ENCODE assay signal across 12 mouse cellular contexts in genomic region chr2:170031226-170031625, GRCm38 (mm10).
"Had no signal": no experiment of that assay in that cellular context is flagged by ENCODE, and none has a peak within 500 bp of the region (broad histone marks: within the 10 kb centered on the region; RNA-seq: fewer than 3 reads in every experiment).

No protein-coding gene starts in this region.

- H3K4me3 ChIP-seq: kidney, embryonic 15.5 days; midbrain, embryonic 13.5 days had no signal

- H3K4me2 ChIP-seq: kidney, embryonic 15.5 days; midbrain, embryonic 13.5 days had no signal

- H3K27ac ChIP-seq: liver, embryonic 14.5 days; midbrain, embryonic 13.5 days; stomach, postnatal 0 days had no signal

- H3K36me3 ChIP-seq: kidney, embryonic 15.5 days; midbrain, embryonic 13.5 days had no signal

- ATAC-seq: lung, postnatal 0 days; midbrain, embryonic 13.5 days had no signal

- H3K9ac ChIP-seq: kidney, embryonic 15.5 days; liver, embryonic 14.5 days; midbrain, embryonic 13.5 days had no signal

- H3K27me3 ChIP-seq: kidney, embryonic 15.5 days; midbrain, embryonic 13.5 days had no signal

- DNase-seq: kidney, adult 2 months; kidney, postnatal 14 days; layer of hippocampus, postnatal 36 days; lung, adult 2 months; lung, postnatal 36 days; right cerebral cortex, adult 18-20 months; thymus, postnatal 4 days had no signal
